Mouse (Mus musculus) cortical plate, adult 2 months (tissue): ENCODE data around the gene Unc5a.

Experiments used
- CTCF ChIP-seq: fragments of 200-500 bp; IDR thresholded peaks from 2 replicates; pipeline ENCODE4 v1.5.1; 2011; ENCODE audit warnings: mild to moderate bottlenecking, control low read depth, low read length; ENCODE audit not compliant: insufficient read depth; ENCODE audit errors: extremely low read depth
- POLR2A ChIP-seq: fragments of 200-500 bp; IDR thresholded peaks from 2 replicates; pipeline ENCODE4 v1.6.1; 2011; ENCODE audit warnings: mild to moderate bottlenecking, low read length, control low read depth; ENCODE audit not compliant: insufficient read depth; ENCODE audit errors: extremely low read depth

- no peak for TF ChIP-seq CTCF
- TF ChIP-seq POLR2A = no peak
Observed at GRCm38 (mm10) chr13:54925466-54925865, 23.7 kb upstream of the Unc5a start.
